Mouse (Mus musculus): ENCODE results near the gene Prl2c1. TPM values are rescaled to one million over a fixed set of nuclear protein-coding genes. Genes with fewer than 3 reads are reported as not detected.

Gene Prl2c1
- polyA plus RNA-seq (2012), result not detected in 2 replicates

DNA sequence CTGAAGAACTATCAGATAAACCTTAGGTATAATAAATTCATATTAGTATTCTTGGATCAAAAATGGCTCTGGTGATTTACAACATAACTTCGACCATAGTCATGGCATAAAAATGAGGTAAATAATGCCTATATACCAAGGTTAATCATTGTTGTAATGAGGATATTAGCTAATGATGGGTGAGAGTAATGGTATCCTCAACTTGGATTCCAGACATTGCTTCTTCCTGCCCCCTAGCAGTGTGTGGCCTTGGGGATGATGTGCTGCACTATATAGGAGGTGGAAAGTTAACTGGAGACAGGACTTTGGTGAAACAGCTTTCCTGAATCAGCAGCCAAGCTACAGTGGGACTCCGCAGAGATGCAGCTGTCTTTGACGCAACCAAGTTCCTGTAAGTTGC lies at the start of gene Prl2c1:
Gene Prl2c1, plus strand, starts transcription at position 301 of the 400 bp plus-strand sequence.
- no peak for TF ChIP-seq GATA1 (IDR thresholded peaks at IDR 0.05; ENCODE audit: low read length)

- TF ChIP-seq GATA1 (IDR thresholded peaks at IDR 0.05; ENCODE audit: low read length), result no peak
Measured at GRCm38 (mm10) chr13:27801354-27801753, 47.8 kb upstream of the Prl2c1 start, which contains the start of gene Prl2a1. Gene Prl2a1, plus strand, starts transcription at chr13:27801654.

DNA sequence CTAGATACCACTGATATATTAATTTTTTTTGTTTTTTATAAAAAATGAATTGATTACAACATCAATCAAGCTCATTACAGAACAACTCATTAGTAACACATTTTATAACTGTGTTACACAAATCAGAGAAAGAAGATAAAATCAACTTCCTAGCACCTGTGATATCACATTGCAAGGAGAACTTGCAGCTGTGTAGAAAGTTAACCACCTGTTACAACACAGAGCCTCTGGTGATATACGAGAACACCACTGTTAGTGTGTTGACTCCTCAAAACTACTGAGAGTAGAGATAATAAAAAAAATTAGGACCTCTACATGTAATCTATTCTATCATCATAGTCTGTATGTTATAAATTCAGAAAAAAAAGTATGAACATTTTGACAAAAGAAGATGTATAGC lies 46.4 kb upstream of the Prl2c1 start:
- no peak for TF ChIP-seq GATA1 (IDR thresholded peaks at IDR 0.05; ENCODE audit: low read length)

Other genes with a start within 250 kb of the Prl2c1 start
- gene Prl7b1, start 238.8 kb upstream of the Prl2c1 start, polyA plus RNA-seq (2012), result not detected in 2 replicates
- gene Prl7a1, start 206.8 kb upstream of the Prl2c1 start, polyA plus RNA-seq (2012), result not detected in 2 replicates
- gene Prl7a2, start 181.3 kb upstream of the Prl2c1 start, polyA plus RNA-seq (2012), result not detected in 2 replicates
- gene Prl7d1, start 132.6 kb upstream of the Prl2c1 start, polyA plus RNA-seq (2012), result not detected in 2 replicates
- not detected in 2 replicates for gene Prl7c1, start 68.5 kb upstream of the Prl2c1 start, polyA plus RNA-seq (2012)
- gene Prl2a1, start 47.7 kb upstream of the Prl2c1 start, polyA plus RNA-seq (2012), result not detected in 2 replicates
- not detected in 2 replicates for gene Prl4a1, start 166.9 kb downstream of the Prl2c1 start, polyA plus RNA-seq (2012)

Data from G1E-ER4 (cell line).